Mouse (Mus musculus) urinary bladder, postnatal 36 days (tissue): ENCODE results near the gene Aox2.
A peak's percentile ranks its signal among the peaks of the same experiment; 100 is the strongest.

Experiments
- DNase-seq, 2 experiments: peaks; one replicate each; pipeline ENCODE4 v3.0.0; 2022; ENCODE audit warnings: low spot score in 2 of 2, mixed read lengths in 1 of 2

Gene Aox2

DNA sequence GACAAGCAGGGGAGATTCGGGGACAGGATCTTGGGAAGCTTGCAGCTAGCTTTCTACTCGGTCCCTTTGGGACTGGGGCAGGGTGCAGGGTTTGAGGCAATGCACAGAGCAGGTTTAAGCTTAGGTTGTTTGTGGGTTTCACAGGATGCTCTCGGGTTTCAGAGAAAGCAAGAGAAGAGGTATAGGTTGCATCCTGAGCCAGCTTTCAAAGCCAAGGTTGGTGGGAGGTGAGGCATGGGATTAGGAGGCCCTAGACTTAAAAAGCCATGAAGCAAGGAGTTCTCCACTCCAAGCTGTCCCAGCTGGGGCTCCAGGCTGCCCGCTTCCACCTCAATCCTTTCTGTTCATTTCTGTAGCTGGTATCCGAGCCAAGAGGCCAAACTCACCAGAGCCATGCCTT, at the start of gene Aox2:
Gene Aox2, plus strand, starts transcription at position 301 of the 400 bp plus-strand sequence.
- no peak for DNase-seq

DNA sequence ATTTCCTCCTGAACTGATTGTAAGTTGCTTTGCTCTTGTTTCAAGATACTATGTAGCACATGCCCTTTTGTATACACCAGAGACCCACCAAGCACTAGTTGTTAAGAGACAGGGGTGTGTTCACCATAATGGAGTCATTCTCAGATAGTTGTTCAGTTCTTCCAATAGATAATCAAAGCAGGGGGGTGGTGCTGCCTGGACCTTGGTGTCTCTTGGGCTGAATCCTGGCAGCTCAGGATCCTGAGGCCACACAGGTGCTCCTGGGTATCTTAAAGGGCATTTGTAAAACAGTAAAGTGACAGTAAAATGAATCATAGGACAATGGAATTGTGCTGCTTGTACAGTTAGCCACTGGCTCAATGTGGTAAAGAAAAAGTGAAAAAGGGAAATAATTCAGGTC, 49.2 kb upstream of the Aox2 start:
- DNase-seq: no peak

DNA sequence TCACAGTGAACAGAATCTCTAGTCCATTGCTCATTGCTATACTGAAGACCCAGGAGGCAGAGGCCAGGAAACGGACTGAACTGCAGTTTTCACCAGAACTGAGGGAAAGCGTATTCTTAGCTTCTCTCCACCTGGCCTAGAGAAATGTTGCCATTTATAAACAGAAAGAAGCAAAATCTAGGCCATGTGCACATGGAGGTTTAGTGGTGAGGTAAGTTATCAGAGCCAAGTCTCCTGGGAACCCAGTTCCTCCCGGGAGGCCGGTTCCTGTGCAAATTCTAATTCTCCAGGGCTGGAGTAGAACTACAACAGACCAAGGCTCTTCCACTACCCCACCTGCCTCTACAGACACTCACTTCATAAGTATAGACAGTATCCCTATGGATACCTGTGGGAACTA, 48.4 kb upstream of the Aox2 start:
- DNase-seq: no peak

DNA sequence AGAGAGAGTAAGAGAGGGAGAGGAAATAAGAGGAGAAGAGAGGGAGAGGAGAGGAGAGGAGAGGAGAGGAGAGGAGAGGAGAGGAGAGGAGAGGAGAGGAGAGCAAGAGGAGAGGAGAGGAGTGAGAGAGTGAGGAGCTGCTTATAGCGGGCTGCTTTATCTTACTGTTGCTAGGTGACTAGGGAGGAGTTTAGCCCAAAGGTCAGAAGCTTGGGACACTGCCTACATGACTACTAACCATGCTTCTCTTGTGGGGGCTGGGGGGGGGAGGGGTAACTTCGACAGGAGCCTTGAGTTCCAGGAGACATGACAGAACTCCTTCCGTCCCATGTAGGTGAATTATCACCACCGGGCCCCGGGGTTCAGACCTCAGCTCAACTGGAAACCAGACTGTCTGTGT, 47.6 kb upstream of the Aox2 start:
- no peak for DNase-seq

DNA sequence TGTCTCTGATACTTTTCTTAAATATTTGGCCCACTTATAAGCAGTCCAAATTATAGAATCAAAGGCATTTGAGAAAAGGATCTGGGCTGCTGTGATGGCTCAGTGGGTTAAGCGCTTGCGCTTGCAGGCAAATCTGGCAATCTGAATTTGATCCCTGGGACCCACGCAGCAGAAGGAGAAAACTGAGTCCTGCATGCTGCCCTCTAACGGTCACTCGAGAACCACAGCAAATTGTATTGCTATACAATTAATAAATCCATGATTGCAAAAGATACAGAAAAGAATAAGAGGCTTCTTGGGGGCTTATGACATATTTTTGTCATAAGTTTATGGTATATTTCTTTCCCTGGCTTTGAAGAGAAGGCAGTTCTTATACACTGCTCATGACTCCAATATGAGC, 42.7 kb upstream of the Aox2 start:
- no peak for DNase-seq

DNA sequence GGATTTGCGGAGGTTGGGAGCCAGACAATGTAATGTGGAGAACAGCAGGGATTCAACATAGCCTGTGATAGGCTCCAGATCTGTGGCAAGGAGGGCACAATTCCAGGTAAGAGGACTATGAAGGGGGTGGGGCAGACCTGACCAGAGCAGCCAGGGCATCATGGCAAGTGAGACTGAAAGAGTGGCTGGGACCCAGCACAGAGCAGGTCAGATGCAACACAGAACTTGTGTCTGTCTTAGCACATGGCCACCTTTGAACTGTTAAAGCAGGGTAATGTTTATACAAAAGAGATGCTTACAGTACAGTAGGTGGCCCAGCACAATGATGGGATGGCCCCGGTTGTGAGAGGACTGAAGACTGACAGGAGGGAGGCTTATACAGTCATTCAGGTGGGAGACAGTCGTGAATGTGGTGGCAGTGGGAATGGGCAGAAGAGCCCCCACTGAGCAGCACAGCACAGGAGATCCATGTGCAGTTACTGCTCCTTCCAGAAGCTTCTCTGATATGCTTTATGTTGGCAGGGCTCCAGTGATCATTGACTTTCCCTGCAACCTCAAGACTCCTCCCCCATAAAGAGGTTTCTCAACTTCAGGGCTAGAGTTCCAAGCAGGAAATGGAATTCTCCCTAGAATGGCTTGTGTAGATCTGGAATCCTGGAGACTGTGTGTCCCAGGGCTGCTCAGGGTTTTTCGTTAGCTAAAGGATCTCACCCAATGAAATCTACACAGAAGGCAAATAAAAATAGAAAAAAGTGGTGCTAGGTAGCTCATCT, 40.4 kb upstream of the Aox2 start:
- no peak for DNase-seq

DNA sequence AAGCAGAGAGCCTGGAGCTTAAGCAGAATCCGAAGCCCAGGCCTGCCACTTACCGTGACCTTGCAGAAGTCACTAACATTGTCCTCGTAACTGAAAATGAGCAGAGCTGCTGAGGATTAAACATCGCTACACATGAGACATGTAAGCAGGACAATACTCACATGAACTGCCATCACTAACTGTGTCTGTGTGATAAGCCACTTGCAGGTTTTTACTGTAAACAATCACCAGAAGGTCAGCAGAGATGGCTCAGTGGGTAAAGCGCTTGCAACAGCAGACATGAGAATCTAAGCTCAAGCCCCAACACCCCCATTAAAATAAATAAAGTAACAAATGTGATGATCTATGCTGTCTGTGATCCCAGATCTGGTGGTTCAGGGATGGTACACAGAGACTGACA, 39.7 kb upstream of the Aox2 start:
- DNase-seq: no peak

DNA sequence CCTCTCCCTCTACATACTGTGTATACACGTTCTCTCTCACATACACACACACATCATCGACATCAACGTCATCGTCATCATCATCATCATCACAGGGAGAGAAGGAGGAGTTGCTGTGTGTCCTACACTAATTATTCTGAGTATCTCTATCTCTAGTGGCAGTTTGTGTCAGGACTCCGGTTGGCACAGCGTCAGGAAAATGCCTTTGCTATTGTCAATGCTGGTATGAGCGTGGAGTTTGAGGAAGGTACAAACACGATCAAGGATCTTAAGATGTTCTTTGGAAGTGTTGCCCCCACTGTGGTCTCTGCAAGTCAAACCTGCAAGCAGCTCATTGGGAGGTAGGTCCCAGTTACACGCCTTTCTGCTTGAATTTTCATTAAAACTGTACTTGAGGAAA, 39.2 kb upstream of the Aox2 start:
- DNase-seq: no peak

DNA sequence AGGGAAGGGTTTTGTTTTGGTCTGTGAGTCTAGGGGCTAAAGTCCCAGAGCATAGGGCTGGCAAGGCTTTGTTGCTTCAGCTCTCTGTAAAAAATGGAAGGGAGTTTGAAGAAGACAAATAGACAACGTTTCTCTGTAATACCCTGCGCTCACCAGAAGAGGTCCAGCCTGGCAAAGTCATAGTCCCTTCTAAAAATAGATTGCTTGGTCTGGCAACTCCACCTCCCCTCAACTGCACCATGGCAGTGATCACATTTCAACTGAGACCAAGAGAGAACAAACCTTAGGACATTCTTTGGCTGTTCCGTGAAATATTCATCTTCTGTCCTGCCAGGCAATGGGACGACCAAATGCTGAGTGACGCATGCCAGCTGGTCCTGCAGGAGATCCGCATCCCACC, 37.8 kb upstream of the Aox2 start:
- DNase-seq: no peak

DNA sequence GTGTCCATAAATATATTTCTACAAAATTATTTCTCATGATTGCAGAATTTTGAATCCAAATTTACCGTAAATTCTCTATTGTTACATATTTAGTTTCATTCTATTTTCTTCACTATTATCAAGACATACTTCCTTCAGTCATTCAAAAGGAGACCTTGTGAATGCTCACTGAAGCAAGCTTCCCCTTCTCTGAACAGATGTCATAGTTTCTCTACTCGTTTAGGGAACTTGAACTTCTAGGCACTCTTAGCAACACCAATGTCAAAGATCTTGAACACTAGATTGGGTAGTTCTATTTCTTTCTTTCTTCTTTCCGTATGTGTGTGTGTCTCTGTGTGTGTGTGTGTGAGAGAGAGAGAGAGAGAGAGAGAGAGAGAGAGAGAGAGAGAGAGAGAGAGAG, 33.6 kb upstream of the Aox2 start:
- DNase-seq: no peak

DNA sequence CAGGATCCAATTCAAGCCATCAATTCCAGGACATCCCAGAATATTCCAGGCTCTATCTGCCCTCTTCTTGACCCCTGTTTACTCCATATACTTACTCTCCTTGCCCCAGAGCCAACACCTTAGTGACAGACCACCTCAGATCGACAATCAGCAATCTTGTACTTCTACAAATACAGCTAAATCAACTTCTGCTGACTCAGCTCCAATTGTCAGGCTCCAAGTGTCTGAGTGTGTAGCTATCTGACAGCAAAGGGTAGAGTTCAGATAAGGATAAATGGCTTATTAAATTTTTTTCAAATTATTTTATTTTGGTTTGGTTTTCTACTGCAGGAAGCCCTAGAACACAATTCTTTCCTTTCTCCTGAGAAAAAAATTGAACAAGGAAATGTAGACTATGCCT, 29.6 kb upstream of the Aox2 start:
- no peak for DNase-seq

DNA sequence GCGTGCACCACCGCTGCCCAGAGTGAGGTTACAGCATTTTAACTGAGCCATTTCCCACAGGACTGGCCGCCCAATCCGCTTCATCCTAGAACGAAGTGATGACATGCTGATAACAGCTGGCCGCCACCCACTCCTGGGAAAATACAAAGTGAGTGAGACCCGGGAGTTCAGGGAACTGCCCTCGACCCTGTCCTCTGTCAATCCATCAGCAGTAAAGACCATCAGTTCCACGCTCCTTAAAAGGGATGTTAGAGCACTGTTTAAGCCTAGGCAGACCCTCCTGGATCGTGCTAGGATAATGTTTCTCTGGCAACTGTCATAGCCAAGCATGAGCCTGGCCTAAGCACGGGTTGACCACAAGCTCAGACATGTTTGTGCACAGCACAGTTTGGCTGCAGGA, 24.7 kb upstream of the Aox2 start:
- no peak for DNase-seq

DNA sequence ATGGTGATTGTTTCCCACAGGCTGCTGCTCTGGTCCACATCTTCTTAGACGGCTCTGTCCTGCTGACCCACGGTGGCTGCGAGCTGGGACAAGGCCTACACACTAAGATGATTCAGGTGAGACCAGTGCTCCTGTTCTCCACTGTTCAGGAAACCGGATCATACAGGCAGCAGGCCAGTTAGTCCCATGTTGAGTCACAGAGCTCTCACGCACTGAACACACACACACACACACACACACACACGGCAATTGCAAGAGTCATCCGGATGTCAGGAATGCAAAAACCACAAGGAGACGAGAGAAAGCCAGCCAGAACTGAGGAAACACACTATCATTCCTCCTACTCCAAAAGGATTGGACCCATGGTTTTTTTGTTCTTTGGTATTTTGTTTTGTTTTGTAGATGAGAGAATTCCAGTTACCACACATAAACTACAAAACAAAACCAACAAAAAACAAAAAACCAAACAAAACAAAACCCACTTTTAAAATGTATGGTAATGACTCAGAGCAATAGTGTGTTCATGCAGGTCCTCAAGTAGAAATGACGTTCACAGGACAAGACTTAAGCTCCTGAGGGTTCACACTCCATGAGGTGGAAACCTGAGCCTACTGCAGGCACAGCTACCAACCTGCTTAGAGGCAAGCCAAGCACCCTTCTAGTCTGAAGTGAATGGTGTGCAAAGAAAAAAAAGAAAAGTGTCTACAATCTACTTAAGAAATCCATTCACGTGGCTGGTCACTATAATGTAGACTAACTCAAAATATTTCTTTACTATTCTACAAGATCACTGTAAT, 20.7 kb upstream of the Aox2 start:
- DNase-seq: peak; percentile 56 to 57

DNA sequence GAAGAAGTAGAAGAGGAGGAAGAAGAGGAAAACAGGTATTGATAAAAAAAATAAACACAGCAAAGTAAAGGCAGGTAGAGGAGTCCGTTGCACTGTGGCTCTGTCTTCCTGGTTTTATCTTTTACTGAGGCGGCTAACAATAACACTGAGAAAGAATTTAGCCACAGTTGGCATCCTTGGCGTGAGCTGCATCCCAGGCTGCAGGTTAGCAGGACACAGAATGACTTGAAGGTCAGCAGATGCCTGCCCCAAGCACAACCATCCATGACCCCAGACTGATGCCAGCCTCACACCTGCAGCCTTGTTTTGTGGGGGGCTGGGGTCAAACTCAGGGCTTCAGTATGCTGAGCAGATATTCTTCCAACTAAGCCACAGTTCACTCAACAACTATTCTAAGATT, 17.8 kb upstream of the Aox2 start:
- no peak for DNase-seq

DNA sequence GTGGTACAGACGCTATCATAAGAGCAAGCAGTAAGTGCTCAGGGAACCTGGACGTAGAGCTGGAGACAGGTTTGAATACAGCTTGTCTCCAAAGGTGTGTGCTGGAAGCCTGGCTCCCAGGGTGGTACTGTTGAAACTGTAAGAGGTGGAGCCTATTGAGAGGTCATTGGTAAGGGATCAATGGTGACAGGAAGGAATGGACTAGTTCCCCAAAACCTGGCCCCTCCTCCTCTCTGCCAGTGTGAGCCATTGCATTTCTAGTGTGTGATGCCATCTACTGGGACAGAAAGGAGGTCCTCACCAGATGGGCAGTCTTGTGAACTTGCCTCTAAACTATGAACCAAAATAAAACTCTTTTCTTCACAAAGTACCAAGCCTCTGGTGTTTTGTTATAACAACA, 9.9 kb upstream of the Aox2 start:
- no peak for DNase-seq

DNA sequence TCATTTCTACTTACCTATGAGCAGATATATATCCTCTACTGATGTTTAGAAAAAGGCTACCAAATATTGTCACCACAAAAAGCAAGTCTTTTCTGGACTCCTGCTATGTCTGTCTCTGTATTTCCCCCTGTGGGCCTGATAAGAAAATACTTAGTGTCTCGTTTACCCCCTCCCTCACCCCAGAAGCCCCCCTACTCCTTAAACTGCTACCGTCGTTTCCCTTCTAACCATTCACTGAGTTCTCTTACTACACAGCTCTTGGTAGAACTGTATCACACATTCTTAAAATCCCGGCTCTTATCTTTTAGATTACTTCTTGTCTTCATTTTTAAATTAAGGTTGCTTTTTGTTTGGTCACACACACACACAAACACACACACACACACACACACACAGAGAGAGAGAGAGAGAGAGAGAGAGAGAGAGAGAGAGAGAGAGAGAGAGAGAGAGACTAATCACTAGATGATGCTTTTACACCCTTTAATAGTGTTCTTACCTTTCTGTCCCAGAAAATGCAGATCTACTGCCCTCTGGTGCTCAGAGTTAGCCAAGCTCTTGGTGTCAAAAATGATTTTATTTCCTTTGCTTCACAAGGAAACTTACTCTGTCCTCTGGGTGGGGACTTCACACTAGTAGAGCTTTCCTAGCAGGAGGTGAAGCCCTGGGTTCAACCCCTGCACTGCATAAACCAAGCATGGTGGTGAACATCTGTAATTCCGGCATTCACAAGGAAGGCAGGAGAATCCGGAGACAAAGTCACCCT, 7.1 kb upstream of the Aox2 start:
- DNase-seq: peak; percentile 37 to 51

DNA sequence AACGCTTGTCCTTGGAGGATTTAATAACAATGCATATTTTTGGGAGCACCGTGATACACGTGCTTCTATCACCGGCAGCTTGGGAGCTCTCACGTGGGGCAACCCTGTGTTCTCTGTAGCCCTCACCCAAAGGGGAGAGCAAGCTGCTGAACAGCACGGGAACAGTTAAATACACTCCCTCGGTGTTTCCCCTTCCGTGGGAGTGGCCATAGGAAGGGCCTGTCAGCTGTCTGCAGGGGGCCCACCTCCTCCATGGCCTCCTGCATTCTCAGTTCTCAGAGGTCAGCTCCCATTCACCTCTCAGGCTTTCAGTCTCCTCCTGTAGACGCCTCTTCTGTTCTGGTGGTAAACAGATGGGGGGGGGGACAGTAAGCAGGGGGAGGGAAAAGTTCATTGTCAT, 2.2 kb upstream of the Aox2 start:
- DNase-seq: no peak

DNA sequence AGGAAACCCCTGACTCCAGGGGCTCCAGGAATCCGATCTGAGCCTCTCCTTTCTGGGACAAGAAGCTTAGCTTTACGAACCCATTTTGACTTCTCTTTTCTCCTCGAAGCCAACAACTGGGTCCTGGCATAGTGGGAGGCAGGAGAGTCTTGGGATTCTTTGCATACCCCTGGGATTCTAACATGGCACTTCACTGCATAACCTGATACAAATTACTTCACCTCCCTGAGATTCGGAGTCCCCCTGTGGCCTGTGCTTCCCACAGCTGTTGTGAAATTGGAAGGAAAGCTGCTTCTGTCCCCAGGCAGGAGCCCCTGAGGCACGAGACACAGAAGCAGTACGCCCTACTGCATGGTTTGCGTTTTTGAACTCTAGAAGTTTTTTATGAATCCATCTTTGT, 387 bp downstream of the Aox2 start:
- DNase-seq: no peak

DNA sequence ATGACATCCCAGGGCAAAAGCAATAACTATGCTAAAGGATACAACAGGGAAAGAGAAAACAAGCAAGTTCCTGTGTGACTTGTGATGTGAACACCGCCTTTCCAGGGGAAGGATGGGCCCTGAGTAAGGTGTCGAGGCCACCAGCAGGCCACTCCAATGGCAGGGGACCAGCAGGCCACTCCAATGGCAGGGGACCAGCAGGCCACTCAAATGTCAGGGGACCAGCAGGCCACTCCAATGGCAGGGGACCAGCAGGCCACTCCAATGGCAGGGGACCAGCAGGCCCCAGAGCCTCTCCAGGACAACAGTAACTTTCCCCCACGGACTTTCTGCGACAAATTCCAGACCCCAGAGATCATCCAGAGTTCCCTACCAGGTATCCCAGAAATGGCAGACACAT, 2.3 kb downstream of the Aox2 start:
- DNase-seq: no peak

DNA sequence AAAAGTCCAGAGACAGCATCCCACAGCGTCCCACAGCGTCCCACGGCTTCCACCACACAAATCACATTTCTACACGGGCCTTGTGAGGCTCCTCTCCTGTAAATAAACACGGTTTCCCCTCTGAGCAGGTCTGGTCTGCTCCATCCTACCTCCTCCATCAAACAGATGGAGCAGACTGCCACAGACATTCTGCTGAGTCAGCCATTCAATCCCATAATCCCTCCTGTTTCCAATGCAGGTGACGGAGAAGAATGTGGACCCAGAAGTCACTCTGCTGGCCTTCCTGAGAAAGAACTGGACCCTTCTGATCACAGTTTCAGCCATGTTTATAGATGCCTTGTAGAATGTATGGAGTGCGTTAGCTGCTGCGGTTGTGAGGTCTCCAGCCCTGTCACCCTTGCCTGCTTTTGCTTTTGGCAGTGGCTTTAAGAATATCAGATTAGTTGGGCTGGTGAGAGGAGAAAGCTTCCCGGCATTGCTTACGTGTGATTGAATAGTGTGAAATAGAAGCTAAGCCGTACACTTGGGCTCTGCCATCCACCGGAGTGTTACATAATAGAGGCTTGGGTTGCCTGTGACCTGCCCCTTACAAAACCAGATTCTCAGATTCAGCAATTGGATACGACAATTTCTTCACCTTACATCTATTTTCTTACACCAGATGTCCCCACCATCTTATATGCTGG, 3.0 kb downstream of the Aox2 start:
- DNase-seq: no peak

DNA sequence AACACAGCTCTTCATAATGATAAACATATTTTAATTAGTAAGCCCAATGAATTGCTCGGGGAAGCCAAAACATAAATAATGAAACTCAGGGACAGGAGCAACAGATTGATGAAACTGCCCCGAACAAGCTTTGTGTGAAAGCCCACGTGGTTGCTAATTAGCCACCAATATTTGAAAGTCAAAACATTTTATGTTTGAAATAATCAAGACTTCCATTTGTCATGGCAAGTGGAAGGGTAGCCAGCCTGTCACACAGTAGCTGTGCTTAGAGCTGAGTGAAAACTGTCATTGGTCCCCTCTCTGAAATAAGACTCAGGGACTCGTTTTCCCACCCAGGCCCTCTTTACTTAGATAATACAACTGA, 3.5 kb downstream of the Aox2 start:
- no peak for DNase-seq

DNA sequence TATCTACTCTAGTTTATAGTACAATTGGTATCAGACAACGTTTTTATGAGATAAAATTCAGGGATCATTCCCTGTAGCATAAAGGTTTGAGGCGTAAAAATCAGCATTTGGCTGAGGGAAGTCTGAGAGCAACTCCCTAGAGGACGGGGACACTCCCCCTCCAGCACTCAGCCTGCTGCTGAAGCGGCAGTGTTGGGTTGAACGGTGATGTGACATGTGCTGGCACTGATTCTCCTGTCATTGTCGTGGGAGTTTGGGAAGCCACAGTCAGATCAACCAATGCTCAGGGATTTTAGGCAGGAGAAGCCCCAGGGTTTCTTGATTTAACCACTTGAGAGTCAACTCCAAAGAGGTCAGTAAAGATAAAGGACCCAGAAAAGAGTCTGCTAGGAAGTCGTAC, 6.4 kb downstream of the Aox2 start:
- no peak for DNase-seq
